Mouse (Mus musculus): ENCODE results near the gene Glo1. TPM values are rescaled to one million over a fixed set of nuclear protein-coding genes. Genes with fewer than 3 reads are reported as not detected.

Gene Glo1
- total RNA-seq, 2 experiments from 2014 or later = 123 to 131 TPM

DNA sequence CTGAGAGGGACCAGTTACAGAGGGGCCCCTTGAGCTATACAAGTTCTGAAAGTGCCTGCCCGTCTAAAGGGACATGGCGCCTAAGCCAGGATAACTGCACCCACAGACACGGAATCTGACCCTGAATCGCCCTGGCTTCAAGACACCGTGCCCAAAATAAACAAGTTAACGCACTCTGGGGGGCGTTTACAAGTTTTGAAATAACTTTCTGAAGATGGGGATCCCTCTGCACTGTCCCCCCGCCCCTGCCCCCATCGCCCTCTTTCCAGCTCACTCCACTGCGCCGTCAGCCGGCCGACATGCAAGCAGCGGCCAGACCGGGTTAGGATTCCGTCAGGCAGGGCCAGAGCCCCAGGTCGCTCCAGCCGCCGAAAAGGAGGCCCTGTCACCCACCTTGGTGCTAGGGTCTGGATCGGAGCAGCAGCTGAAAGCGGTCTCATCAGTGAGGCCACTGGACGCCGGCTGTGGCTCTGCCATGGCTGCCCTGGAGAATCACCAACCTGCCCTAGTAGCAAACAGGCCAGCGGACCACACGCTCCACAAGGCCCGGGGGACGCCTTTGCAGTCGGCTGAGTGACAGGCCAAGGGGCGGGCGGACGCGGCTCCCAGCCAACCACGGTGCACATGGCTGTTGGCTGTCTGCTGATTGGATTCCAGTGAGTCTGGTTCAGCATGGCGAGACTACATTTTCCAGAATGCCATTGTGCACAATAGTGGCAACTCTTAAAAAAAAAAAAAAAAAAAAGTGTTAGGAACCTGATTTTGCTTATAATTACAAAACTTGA lies 14.4 kb downstream of the Glo1 start:
- peak; percentile 100 for DNase-seq

DNA sequence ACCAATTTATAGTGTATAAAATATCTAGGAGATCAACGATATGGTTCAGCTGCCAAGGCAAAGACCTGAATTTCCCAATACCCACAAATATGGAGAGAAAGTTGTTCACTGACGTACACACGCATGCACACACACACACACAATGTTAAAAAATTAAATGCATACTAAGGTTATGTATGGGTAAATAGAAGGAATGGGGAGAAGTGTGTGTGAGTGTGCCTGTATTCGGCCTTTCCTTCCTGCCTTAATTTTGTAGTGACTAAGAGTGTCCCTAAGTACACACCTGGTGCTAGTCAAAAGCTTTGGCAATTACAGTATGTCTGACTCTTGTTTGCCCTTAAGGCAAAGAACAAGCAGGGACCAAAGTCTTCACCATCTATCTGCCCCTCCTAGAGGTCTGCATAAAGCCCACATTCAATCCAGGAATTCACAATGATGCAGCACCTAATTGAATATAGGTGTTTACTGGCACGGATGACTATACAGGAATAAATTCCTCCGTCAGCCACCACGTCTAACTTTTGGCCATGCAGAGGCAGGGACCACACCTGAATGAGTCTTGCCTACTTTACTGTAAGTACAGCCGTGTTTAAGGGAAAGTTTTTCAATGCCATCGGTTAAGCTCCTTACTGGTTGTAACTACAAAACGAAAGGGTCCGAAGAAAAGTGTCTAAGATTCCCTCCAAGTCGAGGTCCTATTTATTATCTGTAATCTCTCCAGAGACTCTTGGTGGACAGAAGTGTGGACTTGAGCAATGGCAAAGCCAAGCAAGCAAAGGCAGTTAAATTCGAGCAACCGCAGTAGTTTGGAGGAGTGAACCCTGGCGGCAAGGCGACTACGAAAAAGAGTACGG lies 15.2 kb downstream of the Glo1 start:
- no peak for DNase-seq

DNA sequence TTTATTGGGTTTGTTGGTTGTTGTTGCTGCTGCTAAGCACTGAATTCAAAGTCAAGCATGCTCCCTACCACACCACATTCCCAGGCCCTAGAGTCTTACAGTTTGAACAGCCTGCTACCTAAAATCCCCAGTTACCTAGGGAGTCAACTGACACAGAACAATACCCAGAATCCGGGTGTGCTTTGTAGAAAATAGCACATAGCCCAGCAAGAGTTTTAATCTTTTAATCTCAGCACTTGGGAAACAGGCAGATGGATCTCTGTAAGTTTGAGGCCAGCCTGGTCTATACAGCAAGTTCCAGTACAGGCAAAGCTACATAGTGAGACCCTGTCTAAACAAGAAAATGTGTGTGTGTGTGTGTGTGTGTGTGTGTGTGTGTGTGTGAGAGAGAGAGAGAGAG lies 15.9 kb downstream of the Glo1 start:
- no peak for DNase-seq

DNA sequence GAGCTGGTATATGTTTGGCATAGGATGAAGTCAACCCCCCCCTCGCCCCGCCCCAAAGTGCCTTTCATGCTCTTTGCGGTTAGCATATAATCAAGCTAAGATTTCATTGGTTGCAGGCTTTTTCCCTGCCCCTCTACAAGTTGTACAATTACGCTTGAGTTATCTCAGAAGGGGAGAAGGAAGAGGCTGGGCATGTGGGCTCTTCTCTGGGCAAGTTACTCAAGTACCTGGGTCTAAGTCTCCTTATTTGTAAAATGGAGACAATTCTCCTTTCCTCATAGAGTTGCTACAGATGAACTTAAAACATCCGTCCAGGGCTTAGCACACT lies 16.7 kb downstream of the Glo1 start:
- DNase-seq = no peak

DNA sequence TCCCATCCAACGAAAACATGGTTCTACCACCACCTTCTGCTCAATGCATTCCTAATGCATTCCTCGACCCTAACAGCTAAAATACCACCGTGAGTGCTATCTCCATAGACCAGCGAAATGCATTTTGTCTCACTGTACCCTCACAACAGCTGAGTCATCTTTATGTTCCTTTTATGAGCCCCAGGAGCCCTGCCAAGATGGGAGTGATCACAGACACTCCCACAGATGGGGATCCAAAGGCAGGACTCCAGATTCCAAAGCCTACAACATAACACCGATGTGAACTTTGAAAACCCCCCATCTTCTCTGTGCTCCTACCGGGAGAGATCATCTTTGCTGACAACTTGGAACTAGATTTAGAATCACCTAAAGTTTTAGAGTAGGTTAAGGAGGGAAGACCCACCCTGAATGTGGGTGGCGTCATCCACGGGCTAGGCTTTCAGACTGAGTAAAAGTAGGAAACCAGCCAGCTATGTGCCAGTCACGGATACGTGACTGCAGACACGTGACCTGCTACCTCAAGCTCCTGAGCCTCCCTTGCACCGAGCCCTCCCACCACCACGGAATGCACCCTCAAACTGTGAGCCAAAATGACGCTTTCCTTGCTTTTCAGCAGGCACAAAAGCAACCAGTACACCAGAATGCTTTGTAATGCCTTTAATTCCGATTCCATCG lies 17.2 kb downstream of the Glo1 start:
- DNase-seq = no peak

DNA sequence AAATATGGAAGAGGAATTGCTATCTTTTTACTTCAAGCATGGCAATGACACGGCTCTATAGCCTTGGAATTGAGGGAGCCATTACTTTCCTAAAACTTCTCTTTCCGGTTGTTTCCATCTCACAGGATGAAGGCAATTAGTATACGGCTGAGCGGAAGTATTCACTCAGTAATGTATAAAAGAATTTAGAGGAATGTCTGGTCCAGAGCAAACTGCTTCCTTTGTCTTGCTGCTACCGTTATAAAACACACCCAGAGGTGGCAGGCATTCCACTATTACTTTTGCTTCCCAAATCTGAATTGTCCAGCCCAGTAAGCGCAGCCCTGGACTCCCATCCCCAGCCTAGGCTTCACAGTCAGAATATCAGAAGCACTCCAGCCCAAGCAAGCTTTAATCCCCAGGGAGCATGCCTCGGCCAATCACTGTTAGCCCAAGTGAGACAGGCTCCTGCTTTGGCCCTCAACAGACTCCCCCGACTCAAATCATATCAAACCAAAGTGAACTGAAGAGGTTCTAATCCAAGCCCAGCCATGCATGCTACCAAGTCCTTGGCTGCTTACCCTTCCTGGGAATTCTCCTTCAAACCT lies 18.7 kb downstream of the Glo1 start:
- DNase-seq = no peak

DNA sequence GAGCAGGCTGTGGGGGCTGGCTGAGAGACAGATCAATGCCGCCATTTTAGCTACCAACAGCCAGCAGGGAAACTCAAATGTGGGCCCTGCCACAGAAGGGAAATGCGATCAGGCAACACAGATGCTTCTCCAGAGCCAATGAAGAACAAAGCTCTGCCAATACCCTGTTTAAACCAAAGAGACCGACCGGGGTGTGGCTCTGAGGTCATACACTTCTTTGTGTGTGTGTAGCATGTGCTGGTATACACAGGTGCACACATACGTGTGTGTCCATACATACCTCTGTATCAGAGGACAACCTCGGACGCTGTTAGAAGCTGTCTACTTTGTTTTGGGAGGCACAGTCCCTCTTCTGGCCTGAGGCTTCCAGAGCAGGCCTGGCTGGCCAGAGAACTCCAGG lies 19.3 kb downstream of the Glo1 start:
- DNase-seq = no peak

DNA sequence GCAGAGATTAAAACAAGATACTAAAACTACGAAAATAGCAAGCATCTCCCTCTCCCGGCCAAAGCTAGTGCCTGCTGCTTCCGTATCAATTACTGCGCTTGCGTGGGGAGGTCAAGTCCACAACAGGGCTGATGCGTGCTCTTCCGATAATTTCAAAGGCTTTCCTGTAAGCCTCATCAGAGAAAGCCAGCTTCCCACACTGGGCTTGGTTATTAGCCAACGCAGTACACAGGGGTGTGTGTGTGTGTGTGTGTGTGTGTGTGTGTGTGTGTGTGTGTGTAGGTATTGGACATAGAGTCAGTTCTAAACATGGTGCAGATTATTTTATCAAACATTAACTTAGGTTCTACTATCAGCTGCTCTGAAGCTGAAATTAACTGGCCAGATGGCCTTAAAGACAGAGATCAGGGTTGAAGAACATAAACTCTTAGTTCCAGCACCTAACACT lies 20.0 kb downstream of the Glo1 start:
- no peak for DNase-seq

DNA sequence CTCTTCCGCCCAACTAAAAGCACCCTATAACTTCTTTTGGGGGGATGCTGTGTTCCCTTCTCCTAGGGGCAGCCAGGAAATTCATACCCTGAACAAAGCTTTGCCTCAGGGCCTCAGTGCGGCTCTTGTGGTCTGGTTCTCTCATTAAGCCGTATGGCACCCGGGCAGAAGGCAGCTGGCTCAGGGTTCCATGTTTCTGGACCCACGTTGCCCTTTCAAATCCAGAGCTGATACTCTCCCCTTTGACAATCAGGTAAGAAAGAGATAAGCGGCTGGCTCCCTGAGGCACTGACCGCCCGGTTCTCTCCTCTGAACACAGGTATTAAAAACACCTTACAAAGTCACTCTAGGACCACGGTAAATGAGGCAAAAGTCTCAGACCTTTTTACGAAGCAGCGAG lies 20.5 kb downstream of the Glo1 start:
- DNase-seq = no peak

DNA sequence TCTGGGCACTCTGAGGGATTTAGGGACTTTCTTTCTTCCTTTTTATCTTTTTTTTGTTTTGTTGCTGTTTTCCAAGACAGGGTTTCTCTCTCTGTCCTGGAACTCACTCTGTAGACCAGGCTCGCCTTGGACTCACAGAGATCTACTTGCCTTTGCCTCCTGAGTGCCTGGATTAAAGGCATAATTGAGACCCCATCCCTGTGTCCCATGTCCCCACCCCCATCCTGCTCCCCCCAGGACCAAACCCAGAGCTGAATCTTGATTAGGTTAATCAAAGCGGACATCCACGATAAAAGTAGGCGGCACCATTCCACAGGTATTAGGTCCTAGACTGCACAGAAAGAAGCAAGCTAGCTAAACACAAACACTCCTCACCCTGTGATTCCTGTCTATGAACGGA lies 21.7 kb downstream of the Glo1 start:
- DNase-seq = no peak

DNA sequence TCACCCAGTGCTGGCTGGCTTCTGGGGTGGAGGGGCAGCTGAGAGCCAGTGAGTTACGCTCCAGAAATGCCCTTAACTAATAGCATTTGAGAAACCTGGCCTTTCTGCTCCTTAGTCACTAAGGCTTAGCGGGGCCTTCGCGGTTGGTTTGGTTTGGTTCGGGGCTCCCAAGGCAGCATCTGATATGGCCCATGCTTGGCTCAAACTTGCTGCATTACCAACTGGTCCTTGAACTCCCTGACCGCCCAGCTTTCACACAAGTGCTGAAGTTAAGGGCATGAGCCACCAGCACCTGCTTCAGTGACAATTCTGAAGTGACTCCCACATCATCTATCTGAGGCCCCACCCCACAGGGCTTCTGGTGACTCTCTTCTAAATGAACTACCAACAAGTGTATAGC lies 22.4 kb downstream of the Glo1 start:
- no peak for DNase-seq

DNA sequence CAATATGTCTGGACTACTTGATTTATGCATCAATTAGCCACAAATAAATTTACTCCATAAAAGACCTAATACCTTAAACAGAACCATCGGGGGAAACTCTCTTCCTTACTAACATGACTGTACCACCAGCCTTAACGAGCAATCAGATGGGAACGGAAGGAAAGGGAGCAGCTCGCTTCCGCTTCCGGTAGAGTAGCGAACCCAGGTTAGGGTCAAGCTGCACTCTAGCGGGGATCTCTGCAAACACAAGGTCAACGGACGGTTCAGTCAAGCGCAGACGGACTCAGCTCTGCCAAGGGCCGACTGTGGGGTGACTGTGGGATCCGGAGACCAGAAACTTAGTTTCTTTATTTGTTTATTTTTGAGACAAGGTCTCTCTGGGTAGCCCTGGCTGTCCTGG lies 24.5 kb downstream of the Glo1 start:
- no peak for DNase-seq

DNA sequence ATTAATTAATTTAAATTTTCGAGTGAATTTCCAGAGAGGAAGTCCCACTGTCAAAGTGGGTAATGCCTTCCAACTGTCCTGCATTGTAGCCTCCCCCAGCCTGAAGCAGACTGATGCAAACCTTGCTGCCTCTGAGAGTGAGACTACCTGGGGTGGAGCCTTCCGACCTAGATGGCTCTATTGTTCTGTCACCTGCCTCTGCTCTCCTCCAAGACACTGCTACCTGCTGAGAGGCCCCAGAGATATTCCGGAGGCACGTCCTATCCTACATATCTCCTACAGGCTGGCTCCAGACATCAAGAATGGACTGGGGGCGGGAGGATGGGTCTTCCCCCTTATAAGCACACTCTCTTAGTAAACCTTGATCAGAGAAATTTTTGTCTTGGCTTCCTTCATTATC lies 28.4 kb downstream of the Glo1 start:
- no peak for DNase-seq

DNA sequence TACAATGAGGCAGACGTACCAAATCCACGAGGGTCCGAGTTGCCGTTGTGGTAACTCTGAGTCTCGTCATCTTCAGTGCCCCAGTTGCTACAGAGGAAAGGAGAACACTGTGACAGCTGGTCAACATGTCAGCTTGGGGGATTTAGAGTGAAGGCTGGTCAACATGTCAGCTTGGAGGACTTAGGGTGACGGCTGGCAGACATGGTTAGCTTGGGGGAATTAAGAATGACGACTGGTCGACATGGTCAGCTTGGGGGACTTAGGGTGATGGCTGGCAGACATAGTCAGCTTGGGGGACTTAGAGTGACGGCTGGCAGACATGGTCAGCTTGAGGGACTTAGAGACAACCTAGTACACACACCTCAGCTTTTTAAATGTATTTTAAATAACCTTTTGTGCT lies 28.9 kb downstream of the Glo1 start:
- no peak for DNase-seq

DNA sequence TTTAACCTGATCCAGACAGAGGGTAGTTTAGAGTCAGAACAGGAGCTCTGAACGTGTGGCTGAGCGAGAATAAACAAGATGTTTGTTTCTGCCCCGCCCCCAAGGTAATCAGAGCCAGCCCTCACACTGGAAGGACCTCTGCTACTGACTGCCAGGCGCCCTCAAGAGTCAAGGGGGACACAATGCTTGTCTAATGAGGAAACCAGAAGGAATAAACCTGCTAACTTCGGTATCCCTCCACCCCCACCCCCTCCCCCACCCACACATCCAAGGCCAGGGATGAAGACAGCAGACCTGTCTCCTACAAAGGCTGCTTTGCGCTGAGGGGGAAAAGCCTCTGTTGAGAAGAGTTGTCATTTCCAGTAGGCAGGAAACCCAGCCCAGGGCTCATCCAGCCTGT lies 31.8 kb downstream of the Glo1 start:
- DNase-seq = no peak

DNA sequence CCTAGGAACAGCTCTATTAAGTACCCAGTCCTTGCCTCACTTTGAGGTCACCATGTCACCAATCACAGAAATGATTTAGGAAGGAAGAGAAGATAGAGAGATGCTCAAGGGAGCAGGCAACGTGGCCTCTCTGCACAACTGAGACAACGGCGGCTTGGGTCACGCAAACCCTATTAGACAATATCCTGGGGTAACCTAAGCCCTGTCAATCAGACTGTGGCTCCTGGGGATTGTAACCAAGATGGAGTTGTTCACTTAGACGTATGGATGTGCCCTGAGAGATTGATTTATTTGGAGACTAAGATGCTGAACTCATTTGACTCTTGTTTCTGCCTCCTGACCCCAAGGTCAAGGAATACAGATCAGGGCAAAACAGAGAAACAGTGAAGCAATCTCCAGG lies 32.3 kb downstream of the Glo1 start:
- no peak for DNase-seq

DNA sequence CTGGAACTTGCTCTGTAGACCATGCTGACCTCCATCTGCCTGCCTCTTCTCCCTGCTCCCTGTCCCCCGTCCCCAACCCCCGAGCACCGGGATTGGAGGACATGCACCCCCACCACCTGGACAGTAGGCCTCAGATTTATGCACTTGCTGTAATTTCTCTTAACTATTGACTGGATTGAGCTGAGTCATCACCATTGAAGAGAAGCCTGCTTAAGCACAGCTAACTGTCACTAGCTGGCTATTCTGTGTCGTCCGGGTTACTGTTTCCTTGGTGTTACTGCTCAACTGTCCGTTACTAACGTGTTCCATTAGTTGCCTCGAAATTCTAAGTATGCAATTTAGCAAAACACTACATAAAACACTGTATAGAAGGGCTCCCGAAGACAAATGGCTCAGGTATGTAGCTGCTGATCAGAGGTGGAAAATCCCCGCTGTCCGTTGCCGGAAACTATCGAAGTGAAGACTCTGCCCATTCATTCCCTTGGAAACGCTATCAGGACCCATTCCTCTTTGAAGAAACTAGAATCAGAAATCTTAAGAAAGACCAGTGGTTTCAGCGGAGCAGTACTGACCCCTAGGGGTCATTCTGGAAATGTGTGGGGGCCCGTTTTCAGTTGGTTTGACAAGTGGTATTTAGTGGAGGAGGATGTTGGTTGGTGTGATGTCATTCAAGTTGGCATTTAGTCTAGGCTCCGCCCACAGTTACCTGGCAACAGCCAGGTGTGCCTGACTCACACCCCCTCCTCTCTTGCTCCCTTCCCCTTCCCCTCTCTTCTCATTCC lies 36.1 kb downstream of the Glo1 start:
- peak; percentile 71 for DNase-seq

DNA sequence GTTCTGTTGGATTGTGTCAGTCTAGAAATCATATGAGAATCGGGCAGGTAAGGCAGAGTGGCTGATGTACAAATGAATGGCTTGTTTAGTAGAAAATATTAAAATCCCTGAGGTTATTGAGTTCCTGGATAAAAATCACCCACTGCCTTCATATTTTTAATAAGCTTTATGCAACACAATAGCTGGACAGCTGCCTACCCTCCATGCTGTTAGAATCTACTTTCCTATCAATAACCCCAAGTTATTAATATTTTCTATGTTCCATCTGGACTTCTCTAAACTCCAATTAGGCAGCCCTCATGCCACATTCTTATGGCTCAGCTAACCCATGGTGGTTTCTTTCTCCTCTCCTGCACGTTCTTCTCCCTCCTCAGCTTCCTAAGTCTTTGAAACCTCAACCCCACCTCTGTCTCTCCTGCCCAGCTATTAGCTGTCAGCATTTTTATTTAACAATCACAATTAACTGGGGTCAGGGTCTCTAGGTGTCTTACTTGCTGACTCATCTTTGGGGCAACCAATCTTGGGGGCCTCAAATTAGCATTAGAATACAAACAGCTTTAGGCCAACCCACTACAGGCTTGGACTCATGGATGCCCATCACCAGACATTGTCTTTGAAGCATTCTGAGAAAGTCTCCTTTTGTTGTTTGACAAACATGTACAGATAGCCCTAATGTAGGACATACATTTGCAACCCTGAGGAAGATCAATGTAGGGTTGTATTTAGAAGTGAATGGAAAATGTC lies 43.2 kb downstream of the Glo1 start:
- DNase-seq = no peak

DNA sequence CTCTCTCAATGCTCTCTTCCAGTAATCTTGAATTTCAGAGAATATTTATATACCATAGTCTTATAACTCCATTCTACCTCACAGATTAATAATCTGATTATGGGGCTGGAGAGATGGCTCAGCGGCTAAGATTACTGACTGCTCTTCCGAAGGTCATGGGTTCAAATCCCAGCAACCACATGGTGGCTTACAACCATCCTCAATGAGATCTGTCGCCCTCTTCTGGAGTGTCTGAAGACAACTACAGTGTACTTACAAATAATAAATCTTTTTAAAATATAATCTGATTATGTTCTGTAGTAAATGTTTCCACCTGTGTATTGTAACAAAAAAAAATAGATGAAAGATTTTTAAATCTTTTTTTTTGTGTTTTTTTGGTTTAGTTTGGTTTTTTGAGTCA lies 44.4 kb downstream of the Glo1 start:
- DNase-seq = no peak

DNA sequence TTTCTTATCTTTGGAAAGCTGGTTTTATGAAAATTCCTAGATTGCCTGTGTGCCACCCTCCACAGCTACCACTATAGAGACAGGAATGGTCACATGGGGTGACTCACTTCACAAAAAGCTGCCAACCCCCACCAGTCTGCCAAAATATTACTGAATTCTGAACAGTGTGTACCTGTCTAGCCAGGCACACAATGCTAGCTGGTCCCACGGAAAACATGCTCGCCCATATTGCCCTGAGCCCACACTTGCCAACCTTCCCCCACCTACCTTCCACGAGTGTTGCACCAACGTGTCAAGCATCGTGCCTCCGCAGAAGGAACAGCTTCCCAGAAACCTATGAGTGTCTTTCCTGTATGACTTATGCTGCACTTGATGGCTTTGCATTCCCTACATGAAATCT lies 45.5 kb downstream of the Glo1 start:
- DNase-seq = no peak

DNA sequence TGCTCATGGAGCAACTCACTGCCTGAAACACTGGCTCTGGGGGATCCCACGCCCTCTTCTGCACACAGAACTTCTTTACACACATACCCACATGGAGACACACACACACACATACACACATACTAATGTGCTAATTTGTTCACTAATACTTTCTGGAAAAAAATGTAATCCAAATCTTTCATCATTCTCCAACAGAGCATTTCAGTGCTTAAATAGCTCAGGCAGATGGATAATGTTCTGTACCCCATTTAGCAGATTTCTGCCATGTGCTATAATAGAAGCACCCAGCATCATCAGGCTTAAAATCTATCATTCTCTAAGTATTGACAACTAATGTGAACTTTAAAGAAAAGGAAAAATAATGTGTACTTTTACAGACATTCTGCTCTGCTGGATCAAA lies 45.9 kb downstream of the Glo1 start:
- no peak for DNase-seq
